Mouse (Mus musculus) neural tube, embryonic 10.5 days (tissue): Measurements from ENCODE around the gene Vezt.

Source experiments
- DNase-seq: peaks from one replicate; pipeline ENCODE4 v3.0.0-alpha.2; 2017; ENCODE audit warnings: low spot score; ENCODE audit errors: extremely low spot score

Gene Vezt

DNA sequence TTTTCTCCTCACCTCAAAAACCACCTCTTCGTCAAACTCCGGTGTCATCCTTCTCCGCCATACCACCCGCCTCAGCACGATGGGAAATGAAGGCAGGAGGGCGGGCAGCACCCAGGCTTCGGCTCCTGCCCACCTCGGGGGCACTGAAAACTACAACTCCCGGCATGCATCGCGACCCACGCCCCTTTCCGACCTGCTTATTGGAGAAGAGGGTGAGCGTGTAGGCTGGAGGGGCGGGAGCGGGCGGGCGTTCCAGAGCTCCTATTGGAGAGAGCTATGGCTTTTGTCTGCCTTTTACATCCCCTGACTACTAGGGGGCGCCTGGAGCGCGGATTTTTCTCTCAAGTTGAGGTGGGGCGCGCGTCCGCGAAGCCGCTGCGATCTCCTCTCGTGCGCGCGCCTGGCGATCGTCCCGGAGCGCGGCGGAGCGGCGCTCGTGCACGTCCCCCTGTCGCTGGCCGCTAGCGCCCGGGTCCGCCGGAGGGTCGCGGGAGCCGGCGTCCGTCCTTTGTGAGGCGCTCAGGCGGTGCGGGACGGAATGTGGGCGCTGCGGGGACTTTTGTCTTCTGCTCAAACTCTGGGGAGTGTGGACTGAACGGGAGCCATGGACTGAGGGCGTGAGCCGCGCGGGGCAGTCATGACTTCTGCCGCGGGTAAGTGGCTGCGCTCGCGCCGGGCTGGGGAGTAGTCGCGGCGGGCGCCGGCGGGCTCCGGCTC, at the start of gene Vezt, which contains the start of gene Fgd6:
Vezt (minus strand) TSS at position 160 of the 717 bp plus-strand sequence.
Fgd6 (plus strand) TSS at position 344 of the 717 bp plus-strand sequence.
- peak; percentile 98 for DNase-seq

- DNase-seq, result no peak
Measured at GRCm38 (mm10) chr10:94082040-94082734, 46.6 kb upstream of the Vezt start.

GRCm38 (mm10) chr10:94080740-94081139, 45.1 kb upstream of the Vezt start:
- DNase-seq, result no peak

DNA sequence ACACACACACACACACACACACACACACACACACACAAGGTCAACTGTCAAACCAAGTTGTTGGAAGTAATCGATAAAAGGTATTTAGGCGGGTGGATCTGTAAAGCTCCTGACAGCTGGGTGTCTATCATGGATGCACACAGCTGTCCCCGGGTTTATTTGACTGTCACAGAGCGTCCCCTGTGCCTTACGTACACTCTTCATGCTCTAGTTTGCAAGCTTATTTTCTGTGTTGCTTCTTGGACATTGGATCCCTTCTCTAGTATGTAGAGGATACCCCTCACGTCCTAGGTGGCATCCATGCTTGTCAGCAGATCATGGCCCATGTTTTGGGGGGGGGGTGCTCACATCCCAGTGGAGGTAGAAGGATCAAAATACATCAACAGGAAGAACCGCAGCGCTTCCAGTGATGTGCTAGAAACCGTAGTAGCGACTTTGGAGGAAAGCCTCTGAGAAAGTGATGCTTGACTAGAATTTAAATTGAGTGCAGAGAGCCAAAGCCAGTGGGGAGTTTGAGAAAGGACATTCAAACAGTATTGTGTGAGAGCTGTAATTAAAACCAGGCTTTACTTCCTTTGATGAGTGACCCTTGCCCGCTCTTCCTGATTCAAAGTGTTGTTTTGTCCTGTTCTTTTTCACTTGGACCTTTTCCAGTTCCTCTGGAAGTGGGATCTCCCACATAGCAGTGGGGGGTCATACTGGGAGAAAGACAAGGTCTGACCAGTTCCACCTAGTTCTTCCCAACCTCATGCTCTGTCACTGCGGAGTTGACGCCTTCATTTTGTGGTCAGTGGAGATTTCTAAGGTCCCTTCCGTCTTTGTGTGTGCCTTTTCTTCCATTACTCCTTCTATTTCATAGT, 41.6 kb upstream of the Vezt start:
- DNase-seq, result no peak

- DNase-seq, result no peak
Measured at GRCm38 (mm10) chr10:94072916-94073465, 37.4 kb upstream of the Vezt start.

- no peak for DNase-seq
Measured at GRCm38 (mm10) chr10:94072261-94072915, 36.8 kb upstream of the Vezt start.

- DNase-seq, result no peak
Measured at GRCm38 (mm10) chr10:94071641-94072040, 36.0 kb upstream of the Vezt start.

- DNase-seq, result no peak
Measured at GRCm38 (mm10) chr10:94068701-94069100, 33.1 kb upstream of the Vezt start.

DNA sequence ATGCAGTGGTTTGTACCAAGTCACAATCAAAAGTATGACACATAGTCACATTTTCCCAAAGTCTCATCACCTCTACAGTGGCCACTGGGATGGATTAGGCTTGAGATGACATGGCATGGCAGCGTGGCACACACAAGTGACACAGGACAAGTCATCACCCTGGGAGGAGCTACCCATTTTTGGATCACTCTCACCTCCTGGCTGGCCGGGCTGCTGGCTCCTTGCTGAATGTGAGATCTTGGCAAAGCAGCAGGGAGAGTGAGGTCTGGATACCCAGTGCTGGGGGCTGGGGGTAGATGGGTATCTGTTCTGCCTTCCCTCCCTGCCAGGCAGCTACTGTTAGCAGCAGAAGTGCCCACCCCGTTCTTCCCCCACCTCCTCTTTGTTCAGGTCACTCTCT, 31.3 kb upstream of the Vezt start:
- DNase-seq, result no peak

- DNase-seq, result no peak
Measured at GRCm38 (mm10) chr10:94062357-94062756, 26.7 kb upstream of the Vezt start.

DNA sequence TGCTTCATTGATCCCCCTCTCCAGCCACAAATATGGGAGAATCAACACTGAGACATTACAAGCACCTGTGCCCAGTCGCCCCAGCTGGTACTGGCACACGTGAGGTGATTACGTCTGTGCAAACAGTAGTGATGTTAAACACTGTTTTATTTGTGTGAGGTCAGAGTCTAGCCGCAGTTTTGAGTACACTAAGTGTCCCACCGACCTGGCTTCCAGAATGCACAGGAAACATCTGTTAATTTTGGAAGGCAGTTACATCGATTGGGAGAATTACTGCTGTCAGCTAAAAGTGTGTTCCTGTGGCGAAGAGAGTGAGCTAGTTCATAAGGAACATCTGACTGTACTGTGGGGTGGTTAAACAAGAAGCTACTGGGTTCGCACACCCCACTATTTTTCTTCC, 24.6 kb upstream of the Vezt start:
- no peak for DNase-seq

DNA sequence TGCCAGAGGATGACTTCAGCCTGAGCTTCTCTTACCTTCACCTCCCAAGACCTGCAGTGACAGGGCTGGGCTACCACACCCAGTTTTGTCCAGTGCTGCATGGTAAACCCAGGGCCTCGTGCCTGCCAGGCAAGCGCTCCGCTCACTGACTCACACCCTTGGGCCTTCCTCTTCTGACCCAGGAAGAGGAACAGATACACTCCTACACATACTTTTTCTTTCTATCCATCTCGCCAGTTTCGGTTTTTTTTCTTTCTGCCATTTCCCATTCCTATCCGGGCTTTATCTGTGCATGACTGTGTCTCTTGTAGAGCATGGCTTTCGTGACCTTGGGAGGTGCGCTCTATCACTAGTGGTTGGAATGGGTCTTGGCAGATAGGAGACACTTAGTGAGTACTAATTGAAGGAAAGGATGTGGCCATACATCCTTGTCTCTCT, 24.0 kb upstream of the Vezt start:
- DNase-seq, result no peak

- DNase-seq, result no peak
Measured at GRCm38 (mm10) chr10:94056487-94056886, 20.9 kb upstream of the Vezt start.

GRCm38 (mm10) chr10:94050736-94051135, 15.1 kb upstream of the Vezt start:
- DNase-seq, result no peak

DNA sequence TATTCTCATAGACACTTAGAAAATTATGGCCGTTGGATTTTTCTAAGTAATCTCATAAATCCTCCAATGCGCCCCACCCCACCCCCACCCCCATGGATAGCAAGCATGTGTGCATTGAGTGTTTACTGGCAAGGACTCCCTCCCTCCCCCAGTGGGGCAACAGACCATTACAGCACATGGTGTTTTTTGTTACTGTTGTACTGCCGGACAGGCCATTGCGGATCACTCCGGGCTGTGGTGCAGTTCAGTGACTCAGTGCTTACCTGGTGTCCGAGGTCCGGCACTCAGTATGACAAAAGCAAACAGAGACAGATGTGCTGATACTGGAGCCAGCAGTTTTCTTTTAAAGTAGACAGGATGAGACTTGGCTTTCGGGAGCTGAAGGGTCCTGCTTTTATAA, 13.5 kb upstream of the Vezt start:
- no peak for DNase-seq

- no peak for DNase-seq
Measured at GRCm38 (mm10) chr10:94047845-94048559, 12.4 kb upstream of the Vezt start.

- DNase-seq, result no peak
Measured at GRCm38 (mm10) chr10:94047024-94047423, 11.4 kb upstream of the Vezt start.

DNA sequence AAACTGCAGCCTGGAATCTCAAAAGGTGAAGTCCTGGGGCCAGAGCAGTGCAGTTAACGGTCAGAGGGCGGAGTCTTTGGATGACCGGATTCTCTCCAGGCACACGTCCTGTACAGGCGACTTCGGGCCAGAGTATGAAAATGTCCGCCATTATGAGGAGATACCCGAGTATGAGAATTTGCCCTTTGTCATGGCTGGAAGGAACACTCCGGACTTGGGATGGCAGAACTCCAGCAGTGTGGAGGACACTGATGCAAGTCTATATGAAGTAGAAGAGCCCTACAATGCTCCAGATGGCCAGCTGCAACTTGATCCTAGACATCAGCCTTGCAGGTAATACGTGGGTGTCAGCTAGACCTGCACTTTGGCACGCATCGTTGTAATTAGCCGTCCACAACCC, 9.7 kb upstream of the Vezt start:
- DNase-seq, result no peak

GRCm38 (mm10) chr10:94043908-94044307, 8.3 kb upstream of the Vezt start:
- no peak for DNase-seq
